Mouse (Mus musculus) ES-E14 (cell line): ENCODE measurements around the gene Cd164. TPM values are rescaled to one million over a fixed set of nuclear protein-coding genes. Genes with fewer than 3 reads are reported as not detected.
A peak's percentile ranks its signal among the peaks of the same experiment; 100 is the strongest.

Experiments
- DNase-seq: peaks from one replicate; pipeline ENCODE4 v3.0.0-alpha.2; 2013; ENCODE audit warnings: low read depth, low spot score
- H3K27ac ChIP-seq: 2 replicates; pipeline ENCODE4 v1.5.1; 2012; ENCODE audit warnings: low read depth, mild to moderate bottlenecking, low read length, moderate library complexity, mixed read lengths; ENCODE audit not compliant: poor library complexity, insufficient read depth, severe bottlenecking
- H3K36me3 ChIP-seq: 2 replicates; pipeline ENCODE4 v1.6.1; 2012; ENCODE audit warnings: mild to moderate bottlenecking, low read length, moderate library complexity, mixed read lengths; ENCODE audit not compliant: control insufficient read depth, poor library complexity, insufficient read depth, severe bottlenecking
- H3K4me1 ChIP-seq, 2 experiments: fragments of 150-350 bp in 1 of 2; sonication (generic) in 1 of 2; 2 replicates each; pipeline ENCODE4 v1.6.1; 2012; ENCODE audit warnings: low read length in 2 of 2, mild to moderate bottlenecking in 1 of 2, mixed read lengths in 1 of 2; ENCODE audit not compliant: control insufficient read depth in 2 of 2, insufficient read depth in 2 of 2, poor library complexity in 1 of 2
- H3K4me3 ChIP-seq, 2 experiments: fragments of 150-350 bp in 1 of 2; sonication (generic) in 1 of 2; 2 replicates each; pipeline ENCODE4 v1.5.1; 2012; ENCODE audit warnings: low read length in 2 of 2, low read depth in 1 of 2, mild to moderate bottlenecking in 1 of 2, mixed read lengths in 1 of 2; ENCODE audit not compliant: insufficient read depth in 1 of 2, poor library complexity in 1 of 2, severe bottlenecking in 1 of 2
- H3K9ac ChIP-seq: 2 replicates; pipeline ENCODE4 v1.6.1; 2012; ENCODE audit warnings: low read depth, mild to moderate bottlenecking, low read length, mixed read lengths; ENCODE audit not compliant: poor library complexity, insufficient read depth, severe bottlenecking
- H3K9me3 ChIP-seq: fragments of 150-350 bp; sonication (generic); 2 replicates; pipeline ENCODE4 v1.6.1; 2012; ENCODE audit warnings: low read depth, mild to moderate bottlenecking, low read length; ENCODE audit not compliant: control insufficient read depth, insufficient read depth
- CHD2 ChIP-seq: IDR thresholded peaks from 2 replicates; pipeline ENCODE4 v1.6.1; 2014; ENCODE audit warnings: mild to moderate bottlenecking, low read depth, low read length, inconsistent platforms
- HCFC1 ChIP-seq: IDR thresholded peaks from 2 replicates; pipeline ENCODE4 v1.6.1; 2012; ENCODE audit warnings: low read length, inconsistent platforms, borderline replicate concordance; ENCODE audit not compliant: insufficient read depth
- MAFK ChIP-seq: IDR thresholded peaks from 2 replicates; pipeline ENCODE4 v1.6.1; 2014; ENCODE audit warnings: mild to moderate bottlenecking, low read depth, low read length, inconsistent platforms; ENCODE audit not compliant: insufficient read depth
- ZC3H11A ChIP-seq: IDR thresholded peaks from 2 replicates; pipeline ENCODE4 v1.6.1; 2012; ENCODE audit warnings: low read depth, mild to moderate bottlenecking, inconsistent platforms, low read length, borderline replicate concordance
- ZNF384 ChIP-seq: IDR thresholded peaks from 2 replicates; pipeline ENCODE4 v1.6.1; 2012; ENCODE audit warnings: low read depth, low read length, inconsistent platforms
- in situ Hi-C, 2 experiments: fragments of 600-800 bp; cut with MboI; formaldehyde crosslinking; loops; one replicate each; pipeline ENCODE4 v1.15.1; 2025; ENCODE audit warnings: low sequenced_read_pairs in 2 of 2, inconsistent platforms in 1 of 2; ENCODE audit not compliant: unreplicated experiment in 2 of 2
- total RNA-seq: library from RNA; depleted of rRNA; stranded (reverse); fragments of 300-350 nt; gene quantifications from 2 replicates; pipeline ENCODE4 v1.2.3, GENCODE M21; 2012

Gene Cd164
- total RNA-seq, 1 experiment = 127 TPM

DNA sequence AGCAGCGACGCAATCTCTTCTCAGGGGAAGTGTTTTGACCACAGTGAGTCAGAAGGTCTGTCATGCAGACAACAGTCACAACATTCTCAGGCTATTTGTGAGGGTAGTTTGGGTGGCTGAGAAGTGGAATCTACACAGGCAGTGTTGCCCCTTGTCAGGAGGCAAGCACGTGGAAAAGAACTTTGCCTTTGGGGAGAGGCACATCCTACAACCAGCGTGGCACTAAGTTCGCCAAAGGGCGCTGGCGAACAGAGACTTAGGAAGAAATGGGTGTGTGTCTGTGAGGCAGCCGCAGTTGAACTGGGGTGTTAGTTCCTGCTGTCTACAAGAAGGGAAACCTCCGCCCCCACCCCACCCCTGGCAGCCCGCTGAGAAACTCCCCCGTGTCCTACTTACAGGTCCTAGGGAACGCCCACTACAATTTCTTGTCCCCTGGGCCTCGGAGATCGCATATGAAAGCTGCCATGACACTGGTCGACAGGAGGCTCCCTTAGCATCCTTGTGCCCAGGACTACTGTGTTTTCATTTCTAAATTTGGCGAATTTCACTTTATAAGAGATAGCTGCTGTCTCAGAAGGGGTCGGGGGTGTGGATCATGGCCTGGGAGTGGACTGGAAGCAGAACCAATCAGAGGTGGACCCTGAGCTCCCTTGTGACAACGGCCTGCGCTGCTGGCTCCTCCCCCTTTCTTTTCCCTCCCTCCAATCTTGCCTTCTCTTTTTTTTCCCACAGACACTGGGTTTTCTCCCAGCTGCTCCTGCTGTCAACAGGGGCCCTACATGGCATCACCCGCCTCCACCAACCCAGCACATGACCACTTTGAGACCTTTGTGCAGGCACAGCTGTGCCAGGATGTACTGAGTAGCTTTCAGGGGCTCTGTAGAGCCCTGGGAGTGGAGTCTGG is 41.7 kb upstream of the Cd164 start:
- peaks cover 2 to 28% of the 10 kb centered on the region in 2 experiments for H3K4me1 ChIP-seq
- DNase-seq = peak; percentile 60
- peaks cover 4% of the 10 kb centered on the region; the same call in 1 of the 2 replicates for H3K36me3 ChIP-seq
- peak overlapping the region; percentile 64 to 97 for H3K4me3 ChIP-seq
- H3K9me3 ChIP-seq = no peaks in the 10 kb centered on the region
- peak overlapping the region; percentile 37 for H3K27ac ChIP-seq
- no peak for TF ChIP-seq MAFK
- TF ChIP-seq ZC3H11A = no peak
- no peak for TF ChIP-seq ZNF384
- TF ChIP-seq CHD2 = no peak
- TF ChIP-seq HCFC1 = no peak
- in situ Hi-C loops = no loop called here
- H3K9ac ChIP-seq = peak overlapping the region; percentile 40; the same call in 1 of the 2 replicates

DNA sequence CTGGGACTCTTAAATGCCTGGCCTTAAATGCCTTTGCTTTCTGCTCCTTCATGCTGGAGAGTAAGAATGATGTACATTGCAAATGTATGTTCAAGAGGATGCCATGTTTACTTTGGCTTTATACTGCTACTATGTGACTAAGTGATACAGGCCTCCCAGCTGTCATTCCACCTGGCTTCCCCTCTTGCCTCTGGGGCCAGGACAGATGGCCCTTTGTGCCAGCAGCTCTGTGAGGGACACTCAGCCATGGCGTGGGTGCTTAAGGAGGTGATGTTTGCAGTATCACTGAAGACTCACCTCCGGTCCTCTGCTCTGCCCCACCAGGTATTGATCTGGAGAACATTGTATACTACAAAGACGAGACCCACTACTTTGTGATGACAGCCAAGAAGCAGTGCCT is 39.3 kb upstream of the Cd164 start:
- Histone ChIP-seq H3K9ac (no peak overlapping the region), H3K4me1 (peaks cover 0 to 19% of the 10 kb centered on the region in 2 experiments; a peak in 1 of 4 replicates), H3K27ac (no peak overlapping the region), H3K9me3 (no peaks in the 10 kb centered on the region), H3K4me3 (no peak overlapping the region), H3K36me3 (peaks cover 14% of the 10 kb centered on the region; the same call in 1 of the 2 replicates)
- in situ Hi-C loops = no loop called here
- TF ChIP-seq HCFC1 (no peak), ZNF384 (no peak), MAFK (no peak), ZC3H11A (no peak), CHD2 (no peak)
- no peak for DNase-seq

- Histone ChIP-seq H3K9ac (peak overlapping the region; percentile 34; the same call in 1 of the 2 replicates), H3K4me3 (peak overlapping the region; percentile 52 to 59; a peak in 3 of 4 replicates), H3K27ac (no peak overlapping the region), H3K36me3 (peaks cover 20% of the 10 kb centered on the region; the same call in 1 of the 2 replicates), H3K4me1 (peaks cover 0 to 19% of the 10 kb centered on the region in 2 experiments; a peak in 1 of 4 replicates), H3K9me3 (no peaks in the 10 kb centered on the region)
- TF ChIP-seq MAFK (no peak), ZNF384 (no peak), HCFC1 (no peak), CHD2 (no peak), ZC3H11A (no peak)
- in situ Hi-C loops = no loop called here
- DNase-seq = no peak
Observed at GRCm38 (mm10) chr10:41480938-41481880, 38.0 kb upstream of the Cd164 start.

- Histone ChIP-seq H3K36me3 (peaks cover 31% of the 10 kb centered on the region), H3K4me1 (peaks cover 0 to 16% of the 10 kb centered on the region in 2 experiments; a peak in 1 of 4 replicates), H3K9ac (no peak overlapping the region), H3K4me3 (no peak overlapping the region), H3K27ac (no peak overlapping the region), H3K9me3 (no peaks in the 10 kb centered on the region)
- no peak for TF ChIP-seq HCFC1
- no peak for TF ChIP-seq ZC3H11A
- TF ChIP-seq ZNF384 = no peak
- TF ChIP-seq MAFK = no peak
- TF ChIP-seq CHD2 = no peak
- in situ Hi-C loops = no loop called here
- DNase-seq = no peak
Observed at GRCm38 (mm10) chr10:41482446-41482845, 36.8 kb upstream of the Cd164 start.
